Mouse (Mus musculus) ES-Bruce4 (cell line): ENCODE data around the gene Tpi1.

Source experiments
- CTCF ChIP-seq: IDR thresholded peaks from one replicate; pipeline ENCODE4 v1.8.1; 2011; ENCODE audit warnings: low read depth, low read length
- POLR2A ChIP-seq: IDR thresholded peaks from one replicate; pipeline ENCODE4 v1.8.1; 2011; ENCODE audit warnings: low read length; ENCODE audit not compliant: insufficient read depth

GRCm38 (mm10) chr6:124831649-124832048, 17.6 kb upstream of the Tpi1 start:
- TF ChIP-seq POLR2A (no peak), CTCF (no peak)
